Mouse (Mus musculus) right cerebral cortex, postnatal 4 days (tissue): ENCODE results near the gene Zbtb3.

Source experiments
- DNase-seq: peaks from one replicate; pipeline ENCODE4 v3.0.0-alpha.2; 2022

Gene Zbtb3

DNA sequence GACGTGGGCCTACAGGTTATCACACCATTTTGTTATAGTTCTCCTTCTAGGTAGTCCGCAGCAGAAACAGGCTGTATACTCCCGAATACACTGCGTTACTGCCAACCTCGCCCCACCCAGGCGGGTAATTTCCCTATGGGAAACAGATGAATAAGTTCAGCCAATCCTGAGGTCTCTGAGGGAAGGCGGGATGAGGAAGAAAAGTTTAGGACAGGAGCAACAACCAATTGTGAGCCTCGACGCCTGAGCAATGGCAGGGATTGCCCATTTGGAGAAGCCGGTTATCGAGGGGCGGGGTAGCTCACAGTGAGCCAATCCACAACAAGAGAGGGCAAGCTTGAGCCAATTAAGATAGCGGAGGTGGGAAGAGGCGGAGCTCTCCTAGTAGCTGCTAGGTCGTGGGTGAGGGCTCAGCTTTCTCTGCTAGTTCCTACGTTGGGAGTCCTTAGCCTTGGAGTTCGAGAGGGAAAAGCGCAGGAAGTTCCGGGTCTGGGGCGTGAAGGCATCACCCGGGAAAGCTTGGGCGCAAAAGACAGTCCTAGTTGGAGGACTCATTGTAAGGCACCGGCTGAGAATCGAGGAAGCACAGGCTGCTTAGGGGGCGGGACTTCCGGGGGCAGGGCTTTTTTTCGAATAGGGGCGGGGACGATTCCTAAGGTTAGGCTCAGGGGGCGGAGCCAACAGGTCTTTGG, at the start of gene Zbtb3:
Gene Zbtb3, plus strand, starts transcription at position 426 of the 692 bp plus-strand sequence.
- DNase-seq, result peak; percentile 80

DNA sequence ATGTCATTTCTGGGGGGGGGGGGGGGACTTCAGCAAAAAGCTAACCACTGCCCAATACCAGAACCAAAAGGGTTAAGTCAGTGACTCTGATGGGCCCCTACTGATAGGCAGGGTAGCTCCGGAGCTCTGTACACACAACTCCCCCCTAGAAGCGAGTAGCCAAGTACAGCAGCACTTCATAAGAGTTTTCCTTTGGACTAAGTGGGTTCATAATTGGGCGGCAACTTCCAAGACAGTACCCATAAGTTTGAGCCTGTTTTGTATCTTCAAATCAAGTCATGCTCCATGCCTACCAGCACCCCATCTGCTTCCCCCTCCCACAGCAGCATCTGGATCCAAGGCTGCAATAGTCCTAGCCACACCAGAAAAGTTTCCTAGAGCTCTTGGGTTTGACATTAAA, 46.7 kb upstream of the Zbtb3 start:
- DNase-seq, result no peak

DNA sequence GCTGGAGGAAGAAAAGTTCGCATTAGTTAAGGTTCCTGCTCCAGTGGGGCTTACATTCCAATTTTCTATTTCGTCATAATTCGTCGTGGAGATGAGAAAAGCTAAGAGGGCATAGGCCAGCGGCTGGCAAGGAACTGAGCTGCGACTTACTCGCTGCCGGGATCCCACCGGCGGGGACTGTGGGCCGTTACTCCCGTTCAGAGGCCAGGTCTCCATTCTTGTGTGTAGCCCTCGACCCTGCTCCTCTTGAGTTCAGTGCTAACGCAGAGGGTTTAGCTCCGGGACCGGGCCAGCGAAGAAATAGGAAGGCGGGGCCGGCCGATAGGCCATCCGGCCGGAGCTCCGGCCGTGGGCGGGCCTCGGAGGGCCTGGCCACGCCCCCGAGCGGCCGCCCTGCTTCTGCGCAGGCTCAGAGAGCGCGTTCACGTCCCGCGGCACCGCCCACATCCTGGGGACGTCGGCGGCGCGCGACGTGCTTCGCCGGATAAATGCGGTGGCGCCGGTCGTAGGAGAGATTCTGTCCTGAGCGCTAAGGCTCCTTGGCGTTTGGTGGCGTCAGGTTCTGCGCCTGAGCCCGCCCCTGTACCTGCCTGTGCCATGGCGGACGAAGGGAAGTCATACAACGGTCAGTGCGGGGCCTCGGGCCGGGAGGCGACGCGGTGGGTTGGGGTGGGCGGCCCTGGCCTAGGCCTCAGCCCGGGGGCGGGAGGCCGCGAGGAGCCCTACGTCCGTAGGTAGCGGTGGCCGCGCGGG, 45.5 kb upstream of the Zbtb3 start, which contains the start of gene Nxf1:
Gene Nxf1, plus strand, starts transcription at position 439 of the 753 bp plus-strand sequence.
- DNase-seq, result peak; percentile 92

DNA sequence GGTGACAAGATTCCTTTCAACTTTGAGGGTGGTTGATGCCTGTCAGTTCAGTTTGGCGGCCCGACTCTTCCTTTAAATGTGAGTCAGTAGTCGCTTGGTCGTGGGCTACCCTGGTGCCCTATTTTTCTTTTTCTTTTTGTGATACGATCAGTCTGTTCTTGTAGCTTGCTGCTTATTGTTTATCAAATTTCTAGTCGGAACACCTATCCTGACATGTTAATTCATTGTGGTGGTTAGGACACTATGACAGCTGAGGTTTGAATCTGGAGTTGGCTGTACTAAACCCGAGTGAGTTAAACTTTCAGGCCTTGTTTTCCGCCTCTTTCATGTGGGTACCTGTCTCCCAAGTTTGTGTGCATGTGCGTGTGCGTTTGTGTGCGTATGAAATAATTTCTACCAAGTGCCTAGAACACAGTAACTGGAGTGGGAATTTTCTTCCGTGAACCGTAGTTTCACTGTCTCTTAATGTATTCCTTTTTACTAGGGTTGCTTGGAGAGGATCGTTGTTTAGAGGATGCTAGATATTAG, 44.8 kb upstream of the Zbtb3 start:
- no peak for DNase-seq

DNA sequence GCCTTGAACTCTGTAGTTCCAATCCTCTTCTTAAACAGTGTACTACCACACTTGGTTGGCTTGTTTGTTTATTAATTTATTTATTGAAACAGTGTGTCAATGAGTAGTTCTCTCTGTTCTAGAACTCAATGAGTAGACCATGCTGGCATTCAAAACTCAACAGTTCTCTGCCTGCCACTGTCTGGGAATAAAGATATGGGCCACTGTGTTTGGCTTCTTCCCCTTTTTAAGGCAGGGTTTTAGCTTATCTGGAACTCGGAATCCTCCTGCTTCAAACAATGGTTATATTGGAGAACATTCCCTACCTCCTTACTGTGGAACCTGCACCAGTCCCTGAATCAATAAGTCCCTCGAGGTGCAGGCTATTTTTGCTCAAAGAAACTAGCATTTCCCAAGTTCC, 43.5 kb upstream of the Zbtb3 start:
- DNase-seq, result no peak

DNA sequence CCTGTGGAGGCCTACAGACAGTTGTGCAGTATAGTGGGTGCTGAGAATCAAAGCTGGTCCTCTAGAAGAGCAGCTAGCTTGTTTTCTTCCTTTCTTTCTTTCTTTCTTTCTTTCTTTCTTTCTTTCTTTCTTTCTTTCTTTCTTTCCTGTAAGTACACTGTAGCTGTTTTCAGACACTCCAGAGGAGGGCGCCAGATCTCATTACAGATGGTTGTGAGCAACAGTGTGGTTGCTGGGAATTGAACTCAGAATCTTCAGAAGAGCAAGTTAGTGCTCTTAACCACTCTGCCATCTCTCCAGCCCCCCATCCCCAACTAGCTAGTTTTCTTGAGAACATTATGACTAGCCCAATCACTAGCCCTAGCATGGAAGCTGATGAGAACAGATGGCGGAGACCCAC, 41.6 kb upstream of the Zbtb3 start:
- DNase-seq, result no peak

DNA sequence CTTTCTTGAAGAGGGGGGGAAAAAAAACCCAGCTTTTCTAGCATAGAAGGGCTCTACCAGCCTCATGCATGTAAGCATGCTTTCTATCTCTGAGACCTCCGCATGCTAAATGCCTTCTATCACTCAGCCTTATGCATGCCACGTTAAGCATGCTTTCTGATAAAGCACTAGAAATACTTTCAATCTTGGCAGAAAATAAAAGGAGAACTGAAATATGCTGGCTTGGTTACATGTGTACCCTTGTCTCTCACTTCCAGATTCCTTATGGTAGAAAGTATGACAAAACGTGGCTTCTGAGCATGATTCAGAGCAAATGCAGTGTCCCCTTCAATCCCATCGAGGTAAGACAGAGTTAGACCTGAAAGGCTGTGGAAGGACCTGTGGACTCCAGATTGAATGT, 39.1 kb upstream of the Zbtb3 start:
- no peak for DNase-seq

GRCm38 (mm10) chr19:8765562-8765961, 36.8 kb upstream of the Zbtb3 start:
- no peak for DNase-seq

- DNase-seq, result peak; percentile 79
Observed at GRCm38 (mm10) chr19:8770567-8771270, 31.6 kb upstream of the Zbtb3 start, which contains the start of gene Tmem223. Gene Tmem223 (plus strand): TSS chr19:8770996.

- no peak for DNase-seq
Observed at GRCm38 (mm10) chr19:8772996-8773395, 29.4 kb upstream of the Zbtb3 start.

DNA sequence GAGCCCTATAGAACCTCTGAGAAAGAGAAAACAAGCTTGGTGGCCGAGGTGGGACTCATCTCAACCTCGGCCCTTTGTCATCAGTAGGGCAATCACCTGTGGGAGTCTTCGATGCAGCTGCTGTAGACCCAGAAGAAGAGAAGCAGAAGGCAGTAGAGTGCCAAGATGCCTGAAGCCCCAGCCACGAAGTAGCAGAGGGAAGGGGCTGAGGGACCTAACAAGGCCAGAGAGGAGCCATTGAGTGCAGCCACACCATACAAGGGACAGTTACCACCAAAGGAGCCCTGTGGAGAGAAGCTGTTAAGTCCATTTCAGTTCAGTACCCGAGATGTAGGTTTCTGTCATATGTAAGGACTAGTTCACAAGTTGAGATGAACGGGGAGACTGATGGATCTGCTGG, 28.9 kb upstream of the Zbtb3 start:
- no peak for DNase-seq

GRCm38 (mm10) chr19:8774086-8774835, 28.1 kb upstream of the Zbtb3 start, which contains the start of gene Tmem179b:
Gene Tmem179b (minus strand): TSS chr19:8774467.
- DNase-seq, result peak; percentile 96

DNA sequence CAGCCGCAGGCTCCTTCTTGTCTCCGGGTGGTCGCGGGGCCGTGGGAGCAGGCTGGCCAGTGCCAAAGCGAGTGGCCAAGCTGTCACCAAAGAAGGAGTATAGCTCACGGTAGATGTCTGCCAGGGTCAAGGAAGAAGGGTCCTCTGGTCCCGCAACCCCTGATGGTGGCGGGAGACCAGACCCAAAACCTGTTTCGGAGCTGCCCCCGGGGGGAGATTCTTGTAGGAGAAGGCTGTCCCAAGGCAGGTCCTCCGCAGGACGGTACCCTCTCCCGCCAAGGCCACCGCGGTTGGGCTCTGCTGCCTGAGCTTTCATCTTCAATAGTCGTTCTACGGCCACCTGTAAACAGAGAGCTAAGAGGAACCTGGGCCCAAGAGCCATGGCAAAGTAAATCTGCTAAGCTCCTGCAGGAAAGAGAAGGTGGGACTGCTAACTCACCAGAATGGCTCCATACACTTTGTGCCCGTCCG, 27.4 kb upstream of the Zbtb3 start:
- DNase-seq, result no peak

GRCm38 (mm10) chr19:8786008-8786781, 16.2 kb upstream of the Zbtb3 start, which contains the start of gene Taf6l:
Gene Taf6l (minus strand): TSS chr19:8786417.
- DNase-seq, result peak; percentile 81

GRCm38 (mm10) chr19:8788521-8788920, 13.8 kb upstream of the Zbtb3 start:
- no peak for DNase-seq

DNA sequence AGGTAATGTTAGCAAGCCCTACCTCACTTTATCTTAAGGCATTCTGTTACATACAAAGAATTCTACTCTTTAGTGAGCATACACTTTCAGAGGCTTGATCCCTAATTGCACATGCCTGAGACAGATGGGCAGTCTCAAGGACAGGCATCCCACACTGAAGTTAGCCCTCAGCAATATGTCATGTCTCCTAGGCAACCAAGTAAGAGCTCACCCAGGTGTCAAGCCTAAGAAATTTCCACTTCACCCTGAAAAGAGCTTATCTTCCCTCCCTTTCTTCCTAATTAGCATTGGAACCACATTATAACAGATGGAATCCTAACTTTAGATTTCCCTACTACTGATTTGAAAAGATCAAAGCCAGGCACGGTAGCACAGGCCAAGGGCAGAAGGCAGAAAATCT, 13.2 kb upstream of the Zbtb3 start:
- DNase-seq, result no peak

DNA sequence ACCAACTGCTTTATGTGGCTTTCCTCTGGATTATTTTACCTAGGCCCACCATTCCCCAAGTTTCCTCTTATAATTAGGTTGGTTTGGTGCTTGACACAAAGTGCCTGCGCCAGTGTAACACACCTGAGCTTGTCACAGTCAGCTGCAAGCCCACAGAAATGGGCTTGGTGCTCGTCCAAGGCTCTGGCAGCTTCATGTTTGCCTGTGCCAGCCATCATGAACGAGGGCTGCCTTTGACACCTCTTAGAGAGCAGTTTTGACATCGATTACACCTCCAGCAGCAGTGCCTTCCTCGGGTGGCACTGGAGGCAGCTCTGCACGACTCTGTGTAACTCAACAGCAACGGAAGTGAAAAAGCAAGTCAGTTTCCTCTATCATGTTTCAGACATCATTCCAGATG, 12.2 kb upstream of the Zbtb3 start:
- no peak for DNase-seq

GRCm38 (mm10) chr19:8798264-8798946, 4.0 kb upstream of the Zbtb3 start, which contains the start of gene Polr2g:
Gene Polr2g (minus strand): TSS chr19:8798577.
- peak; percentile 83 for DNase-seq

DNA sequence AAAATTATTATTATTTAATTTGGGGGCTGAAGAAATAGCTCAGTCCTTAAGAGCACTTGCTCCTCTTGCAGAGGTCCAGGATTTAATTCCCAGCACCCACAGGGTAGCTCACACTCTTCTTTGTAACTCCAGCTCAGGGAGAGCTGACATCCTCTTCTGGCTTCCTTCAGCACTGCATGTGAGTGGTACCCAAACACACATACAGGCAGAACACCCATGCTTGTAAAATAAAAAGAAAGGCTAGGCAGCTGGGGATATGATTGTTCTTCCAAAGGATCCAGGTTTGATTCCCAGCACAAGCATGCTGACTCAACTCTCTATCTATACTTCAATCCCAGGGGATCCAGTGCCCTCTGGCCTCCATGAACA, 3.4 kb upstream of the Zbtb3 start:
- DNase-seq, result no peak

DNA sequence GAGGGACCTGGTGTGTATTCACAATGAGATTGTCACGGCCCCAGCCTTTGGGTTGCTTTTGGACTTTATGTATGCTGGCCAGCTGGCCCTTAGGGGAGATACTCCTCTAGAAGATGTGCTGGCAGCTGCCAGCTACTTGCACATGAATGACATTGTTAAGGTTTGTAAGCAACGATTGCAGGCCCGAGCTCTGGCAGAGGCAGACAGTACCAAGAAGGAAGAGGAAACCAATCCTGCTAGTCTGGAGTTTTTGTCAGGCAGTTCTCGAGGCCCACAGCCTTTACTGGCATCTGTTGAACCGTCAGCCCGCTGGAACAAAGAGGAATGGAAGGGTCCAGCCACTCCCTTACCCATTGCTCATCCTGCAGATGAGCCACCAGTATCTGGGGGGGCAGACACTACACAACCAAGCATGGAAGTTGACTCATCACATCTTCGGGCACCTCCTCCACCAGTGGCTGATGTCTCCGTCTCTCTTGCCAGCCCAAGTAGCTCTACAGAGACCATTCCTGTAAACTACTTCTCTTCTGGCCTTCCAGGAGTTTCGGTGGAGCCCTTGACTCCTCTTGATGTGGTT, 937 bp downstream of the Zbtb3 start:
- no peak for DNase-seq
